Mouse (Mus musculus) CH12.LX (cell line): Measurements from ENCODE around the gene Pml. TPM values are rescaled to one million over a fixed set of nuclear protein-coding genes. Genes with fewer than 3 reads are reported as not detected.

Experiments used
- DNase-seq: peaks from one replicate; pipeline ENCODE4 v3.0.0-alpha.2; 2013; ENCODE audit errors: extremely low read depth
- H3K27ac ChIP-seq: 2 replicates; pipeline ENCODE4 v1.5.1; 2012; ENCODE audit warnings: low read depth, mild to moderate bottlenecking, control low read depth, moderate library complexity; ENCODE audit not compliant: insufficient read depth
- H3K27me3 ChIP-seq: replicated peaks from 2 replicates; pipeline ENCODE3; 2012; ENCODE audit warnings: inconsistent platforms
- H3K36me3 ChIP-seq, 2 experiments: replicated peaks in 1 of 2; 2 replicates each; pipeline versions ENCODE3 to v1.6.1; 2012; ENCODE audit warnings: inconsistent platforms in 1 of 2, low read length in 1 of 2, mild to moderate bottlenecking in 1 of 2, mixed read lengths in 1 of 2, moderate library complexity in 1 of 2; ENCODE audit not compliant: control insufficient read depth in 1 of 2, insufficient read depth in 1 of 2
- H3K4me1 ChIP-seq, 2 experiments: 2 replicates each; pipeline ENCODE4 v1.6.1; 2012; ENCODE audit warnings: inconsistent platforms in 1 of 2, moderate library complexity in 1 of 2; ENCODE audit not compliant: insufficient read depth in 2 of 2, control insufficient read depth in 1 of 2
- H3K4me2 ChIP-seq: 2 replicates; pipeline ENCODE4 v1.6.1; 2012; ENCODE audit warnings: low read depth, mild to moderate bottlenecking, control low read depth; ENCODE audit not compliant: poor library complexity, insufficient read depth, severe bottlenecking
- H3K4me3 ChIP-seq, 3 experiments: fragments of 150-350 bp in 1 of 3; sonication (generic) in 1 of 3; replicated peaks in 1 of 3; 2 replicates each; pipeline versions ENCODE3 to v1.5.1; 2011 to 2012; ENCODE audit warnings: low read depth in 2 of 3, low read length in 2 of 3, mild to moderate bottlenecking in 2 of 3, moderate library complexity in 2 of 3, control low read depth in 1 of 3, improper control_type of control experiment in 1 of 3, inconsistent platforms in 1 of 3, mixed read lengths in 1 of 3; ENCODE audit not compliant: poor library complexity in 1 of 3
- H3K79me2 ChIP-seq: replicated peaks from 2 replicates; pipeline ENCODE4 v1.6.1; 2012; ENCODE audit warnings: mild to moderate bottlenecking, moderate library complexity; ENCODE audit not compliant: control insufficient read depth, poor library complexity, insufficient read depth, severe bottlenecking; ENCODE audit errors: extremely low read depth
- H3K9ac ChIP-seq: 2 replicates; pipeline ENCODE4 v1.6.1; 2012; ENCODE audit warnings: low read depth, mild to moderate bottlenecking, control low read depth, moderate library complexity; ENCODE audit not compliant: insufficient read depth
- H3K9me3 ChIP-seq: replicated peaks from 2 replicates; pipeline ENCODE3; 2012; ENCODE audit warnings: low read length, inconsistent platforms, mixed read lengths
- CTCF ChIP-seq, 2 experiments: IDR thresholded peaks in 1 of 2; conservative IDR thresholded peaks in 1 of 2; 2 replicates each; pipeline ENCODE4 v1.5.1; 2011 to 2012; ENCODE audit warnings: low read depth in 2 of 2, low read length in 2 of 2, improper control_type of control experiment in 1 of 2, inconsistent platforms in 1 of 2, mild to moderate bottlenecking in 1 of 2, moderate library complexity in 1 of 2
- E2F4 ChIP-seq: IDR thresholded peaks from 2 replicates; pipeline ENCODE4 v1.6.1; 2011; ENCODE audit warnings: low read depth, low read length, improper control_type of control experiment; ENCODE audit not compliant: insufficient replicate concordance
- ELF1 ChIP-seq: IDR thresholded peaks from 2 replicates; pipeline ENCODE4 v1.6.1; 2014; ENCODE audit warnings: low read depth, mild to moderate bottlenecking, inconsistent platforms, low read length, improper control_type of control experiment
- HCFC1 ChIP-seq: IDR thresholded peaks from 2 replicates; pipeline ENCODE4 v1.6.1; 2012; ENCODE audit warnings: low read depth, mild to moderate bottlenecking, inconsistent platforms, low read length, improper control_type of control experiment
- IRF4 ChIP-seq: IDR thresholded peaks from 2 replicates; pipeline ENCODE4 v1.6.1; 2014; ENCODE audit warnings: low read depth, mild to moderate bottlenecking, inconsistent platforms, low read length, improper control_type of control experiment
- JUN ChIP-seq: IDR thresholded peaks from 2 replicates; pipeline ENCODE4 v1.6.1; 2011; ENCODE audit warnings: low read depth, mild to moderate bottlenecking, low read length, improper control_type of control experiment, moderate library complexity; ENCODE audit not compliant: insufficient read depth
- JUND ChIP-seq: conservative IDR thresholded peaks from 2 replicates; pipeline ENCODE4 v1.6.1; 2011; ENCODE audit warnings: low read depth, low read length, improper control_type of control experiment
- MAX ChIP-seq: IDR thresholded peaks from 2 replicates; pipeline ENCODE4 v1.6.1; 2011; ENCODE audit warnings: low read length, improper control_type of control experiment
- MAZ ChIP-seq: IDR thresholded peaks from 2 replicates; pipeline ENCODE4 v1.6.1; 2012; ENCODE audit warnings: low read depth, mild to moderate bottlenecking, inconsistent platforms, low read length, improper control_type of control experiment, moderate library complexity
- MYC ChIP-seq: IDR thresholded peaks from 2 replicates; pipeline ENCODE4 v1.6.1; 2011; ENCODE audit warnings: low read depth, mild to moderate bottlenecking, improper control_type of control experiment, low read length
- NELFE ChIP-seq: IDR thresholded peaks from 2 replicates; pipeline ENCODE4 v1.6.1; 2011; ENCODE audit warnings: low read depth, low read length, improper control_type of control experiment
- NRF1 ChIP-seq: IDR thresholded peaks from 2 replicates; pipeline ENCODE4 v1.6.1; 2014; ENCODE audit warnings: low read depth, mild to moderate bottlenecking, inconsistent platforms, low read length, improper control_type of control experiment, moderate library complexity
- POLR2AphosphoS2 ChIP-seq: IDR thresholded peaks from 2 replicates; pipeline ENCODE4 v1.6.1; 2011; ENCODE audit warnings: low read depth, low read length, improper control_type of control experiment
- RAD21 ChIP-seq: IDR thresholded peaks from 2 replicates; pipeline ENCODE4 v1.6.1; 2011; ENCODE audit warnings: low read depth, mild to moderate bottlenecking, low read length, improper control_type of control experiment, moderate library complexity
- SMC3 ChIP-seq: IDR thresholded peaks from 2 replicates; pipeline ENCODE4 v1.6.1; 2011; ENCODE audit warnings: low read depth, low read length, improper control_type of control experiment
- TCF12 ChIP-seq: IDR thresholded peaks from 2 replicates; pipeline ENCODE4 v1.6.1; 2014; ENCODE audit warnings: low read depth, mild to moderate bottlenecking, inconsistent platforms, low read length, improper control_type of control experiment
- UBTF ChIP-seq: IDR thresholded peaks from 2 replicates; pipeline ENCODE4 v1.6.1; 2012; ENCODE audit warnings: low read depth, mild to moderate bottlenecking, inconsistent platforms, low read length, improper control_type of control experiment, moderate library complexity
- ZC3H11A ChIP-seq: IDR thresholded peaks from 2 replicates; pipeline ENCODE4 v1.6.1; 2012; ENCODE audit warnings: low read depth, mild to moderate bottlenecking, inconsistent platforms, low read length, improper control_type of control experiment
- ZMIZ1 ChIP-seq: IDR thresholded peaks from 2 replicates; pipeline ENCODE4 v1.6.1; 2012; ENCODE audit warnings: low read depth, mild to moderate bottlenecking, inconsistent platforms, low read length, improper control_type of control experiment
- dilution Hi-C: fragments of 300-500 bp; cut with MboI; formaldehyde crosslinking; loops from 2 replicates; pipeline ENCODE4 v1.14.3; 2020; ENCODE audit warnings: low sequenced_read_pairs; ENCODE audit not compliant: extremely low pct_unique_long_range_greater_than_20kb, extremely low pct_ligation_motif_present
- in situ Hi-C: fragments of 300-500 bp; cut with MboI; formaldehyde crosslinking; loops from 3 replicates; pipeline ENCODE4 v1.14.3; 2019; ENCODE audit warnings: low sequenced_read_pairs, low pct_ligation_motif_present, low pct_unique_long_range_greater_than_20kb, mixed read lengths
- polyA plus RNA-seq: library from polyadenylated mRNA; unstranded; fragments of >175 nt; gene quantifications from 2 replicates; pipeline ENCODE4 v1.2.1, GENCODE M21; 2012; ENCODE audit warnings: low read depth; ENCODE audit not compliant: insufficient read length
- total RNA-seq, 2 experiments: library from RNA; depleted of rRNA; stranded (reverse); fragments of 300-350 nt in 1 of 2; fragments of >200 nt in 1 of 2; gene quantifications; 2 replicates each; pipeline ENCODE4 v1.2.3; 2012 to 2014

Pml gene
- total and polyA plus RNA-seq, 3 experiments: 8.3 to 56.9 (median 21.2) TPM

GRCm38 (mm10) chr9:58225915-58226913, 23.4 kb downstream of the Pml start:
- peaks cover 84 to 97% of the 10 kb centered on the region in 2 experiments for H3K36me3 ChIP-seq
- TF ChIP-seq CTCF (conservative IDR thresholded peaks at IDR 0.05 in 1 of 2, IDR thresholded peaks at IDR 0.05 in 1 of 2; ENCODE audit: low read depth in 2 of 2, low read length in 2 of 2) (peak; percentile 88 to 90), MAX (no peak), NELFE (0 out of 2 replicates have a peak, but pooled peaks have one; percentile 16), ZMIZ1 (no peak), IRF4 (0 out of 2 replicates have a peak, but pooled peaks have one; percentile 19), JUN (no peak), E2F4 (no peak), RAD21 (peak; percentile 75), ELF1 (no peak), NRF1 (no peak), MYC (no peak), HCFC1 (no peak), POLR2AphosphoS2 (no peak), SMC3 (peak; percentile 87), ZC3H11A (0 out of 2 replicates have a peak, but pooled peaks have one; percentile 6), MAZ (no peak), JUND (no peak), UBTF (no peak), TCF12 (no peak)
- no peaks in the 10 kb centered on the region for H3K79me2 ChIP-seq
- dilution Hi-C loops: no loop called here
- no peaks in the 10 kb centered on the region for H3K27me3 ChIP-seq
- DNase-seq: peak; percentile 78
- no peaks in the 10 kb centered on the region for H3K9me3 ChIP-seq
- H3K4me1 ChIP-seq: peaks cover 0 to 14% of the 10 kb centered on the region in 2 experiments; a peak in 2 of 4 replicates
- in situ Hi-C loops: no loop called here
- no peak overlapping the region for H3K4me3 ChIP-seq
- H3K4me2 ChIP-seq: no peak overlapping the region
- no peak overlapping the region for H3K27ac ChIP-seq
- no peak overlapping the region for H3K9ac ChIP-seq

DNA sequence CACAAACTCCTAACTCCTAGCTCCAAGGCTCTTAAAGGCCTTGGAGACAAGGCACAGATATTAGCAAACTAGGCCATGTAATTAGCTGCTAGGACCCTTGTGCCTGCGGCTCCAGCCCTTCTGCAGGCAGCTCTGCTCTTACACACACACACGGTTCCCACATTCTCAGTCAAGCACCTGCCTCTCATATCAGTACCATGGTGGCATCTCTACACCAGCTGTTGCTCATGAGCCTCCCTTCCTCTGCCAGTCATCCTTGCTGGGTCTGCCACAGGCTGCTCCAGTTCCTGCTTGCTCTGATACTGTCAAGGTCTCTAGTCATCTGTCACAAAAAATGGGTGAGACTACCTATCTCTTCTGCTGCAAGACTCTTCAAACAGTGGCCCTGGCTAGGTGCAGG, 25.2 kb downstream of the Pml start:
- no peaks in the 10 kb centered on the region for H3K9me3 ChIP-seq
- dilution Hi-C loops: no loop called here
- H3K27ac ChIP-seq: no peak overlapping the region
- in situ Hi-C loops: no loop called here
- peaks cover 0 to 14% of the 10 kb centered on the region in 2 experiments; a peak in 2 of 4 replicates for H3K4me1 ChIP-seq
- H3K4me2 ChIP-seq: no peak overlapping the region
- H3K4me3 ChIP-seq: no peak overlapping the region
- H3K36me3 ChIP-seq: peaks cover 86 to 97% of the 10 kb centered on the region in 2 experiments
- TF ChIP-seq NRF1: no peak
- TF ChIP-seq MAX: no peak
- no peak for DNase-seq
- H3K79me2 ChIP-seq: no peaks in the 10 kb centered on the region
- H3K27me3 ChIP-seq: no peaks in the 10 kb centered on the region
- no peak overlapping the region for H3K9ac ChIP-seq
